Mouse (Mus musculus) CH12.LX (cell line): ENCODE measurements at regions not wholly inside any gene's neighbourhood (a gene's known extent, or its start where the extent isn't known, plus 50 kb on each side); places are given as distances from the start of the nearest gene placed in this dataset.

Experiments used
- DNase-seq: peaks from one replicate; pipeline ENCODE4 v3.0.0-alpha.2; 2013; ENCODE audit errors: extremely low read depth
- H3K27ac ChIP-seq: 2 replicates; pipeline ENCODE4 v1.5.1; 2012; ENCODE audit warnings: low read depth, mild to moderate bottlenecking, control low read depth, moderate library complexity; ENCODE audit not compliant: insufficient read depth
- H3K27me3 ChIP-seq: replicated peaks from 2 replicates; pipeline ENCODE3; 2012; ENCODE audit warnings: inconsistent platforms
- H3K36me3 ChIP-seq, 2 experiments: replicated peaks in 1 of 2; 2 replicates each; pipeline versions ENCODE3 to v1.6.1; 2012; ENCODE audit warnings: inconsistent platforms in 1 of 2, low read length in 1 of 2, mild to moderate bottlenecking in 1 of 2, mixed read lengths in 1 of 2, moderate library complexity in 1 of 2; ENCODE audit not compliant: control insufficient read depth in 1 of 2, insufficient read depth in 1 of 2
- H3K4me1 ChIP-seq, 2 experiments: 2 replicates each; pipeline ENCODE4 v1.6.1; 2012; ENCODE audit warnings: inconsistent platforms in 1 of 2, moderate library complexity in 1 of 2; ENCODE audit not compliant: insufficient read depth in 2 of 2, control insufficient read depth in 1 of 2
- H3K4me2 ChIP-seq: 2 replicates; pipeline ENCODE4 v1.6.1; 2012; ENCODE audit warnings: low read depth, mild to moderate bottlenecking, control low read depth; ENCODE audit not compliant: poor library complexity, insufficient read depth, severe bottlenecking
- H3K4me3 ChIP-seq, 3 experiments: fragments of 150-350 bp in 1 of 3; sonication (generic) in 1 of 3; replicated peaks in 1 of 3; 2 replicates each; pipeline versions ENCODE3 to v1.5.1; 2011 to 2012; ENCODE audit warnings: low read depth in 2 of 3, low read length in 2 of 3, mild to moderate bottlenecking in 2 of 3, moderate library complexity in 2 of 3, control low read depth in 1 of 3, improper control_type of control experiment in 1 of 3, inconsistent platforms in 1 of 3, mixed read lengths in 1 of 3; ENCODE audit not compliant: poor library complexity in 1 of 3
- H3K79me2 ChIP-seq: replicated peaks from 2 replicates; pipeline ENCODE4 v1.6.1; 2012; ENCODE audit warnings: mild to moderate bottlenecking, moderate library complexity; ENCODE audit not compliant: control insufficient read depth, poor library complexity, insufficient read depth, severe bottlenecking; ENCODE audit errors: extremely low read depth
- H3K9ac ChIP-seq: 2 replicates; pipeline ENCODE4 v1.6.1; 2012; ENCODE audit warnings: low read depth, mild to moderate bottlenecking, control low read depth, moderate library complexity; ENCODE audit not compliant: insufficient read depth
- H3K9me3 ChIP-seq: replicated peaks from 2 replicates; pipeline ENCODE3; 2012; ENCODE audit warnings: low read length, inconsistent platforms, mixed read lengths
- CHD2 ChIP-seq: IDR thresholded peaks from 2 replicates; pipeline ENCODE4 v1.6.1; 2011; ENCODE audit warnings: low read length, improper control_type of control experiment
- HCFC1 ChIP-seq: IDR thresholded peaks from 2 replicates; pipeline ENCODE4 v1.6.1; 2012; ENCODE audit warnings: low read depth, mild to moderate bottlenecking, inconsistent platforms, low read length, improper control_type of control experiment
- MAX ChIP-seq: IDR thresholded peaks from 2 replicates; pipeline ENCODE4 v1.6.1; 2011; ENCODE audit warnings: low read length, improper control_type of control experiment
- MAZ ChIP-seq: IDR thresholded peaks from 2 replicates; pipeline ENCODE4 v1.6.1; 2012; ENCODE audit warnings: low read depth, mild to moderate bottlenecking, inconsistent platforms, low read length, improper control_type of control experiment, moderate library complexity
- MEF2A ChIP-seq: IDR thresholded peaks from 2 replicates; pipeline ENCODE4 v1.6.1; 2014; ENCODE audit warnings: low read depth, mild to moderate bottlenecking, inconsistent platforms, low read length, improper control_type of control experiment, borderline replicate concordance
- MXI1 ChIP-seq: IDR thresholded peaks from 2 replicates; pipeline ENCODE4 v1.6.1; 2011; ENCODE audit warnings: mild to moderate bottlenecking, low read depth, low read length, improper control_type of control experiment
- SIN3A ChIP-seq: IDR thresholded peaks from 2 replicates; pipeline ENCODE4 v1.6.1; 2012; ENCODE audit warnings: low read length, improper control_type of control experiment, inconsistent platforms
- SMC3 ChIP-seq: IDR thresholded peaks from 2 replicates; pipeline ENCODE4 v1.6.1; 2011; ENCODE audit warnings: low read depth, low read length, improper control_type of control experiment
- UBTF ChIP-seq: IDR thresholded peaks from 2 replicates; pipeline ENCODE4 v1.6.1; 2012; ENCODE audit warnings: low read depth, mild to moderate bottlenecking, inconsistent platforms, low read length, improper control_type of control experiment, moderate library complexity
- USF2 ChIP-seq: conservative IDR thresholded peaks from 2 replicates; pipeline ENCODE4 v1.6.1; 2011; ENCODE audit warnings: low read depth, low read length, improper control_type of control experiment
- ZMIZ1 ChIP-seq: IDR thresholded peaks from 2 replicates; pipeline ENCODE4 v1.6.1; 2012; ENCODE audit warnings: low read depth, mild to moderate bottlenecking, inconsistent platforms, low read length, improper control_type of control experiment
- ZNF384 ChIP-seq: IDR thresholded peaks from 2 replicates; pipeline ENCODE4 v1.6.1; 2012; ENCODE audit warnings: low read depth, low read length, improper control_type of control experiment, inconsistent platforms
- dilution Hi-C: fragments of 300-500 bp; cut with MboI; formaldehyde crosslinking; loops from 2 replicates; pipeline ENCODE4 v1.14.3; 2020; ENCODE audit warnings: low sequenced_read_pairs; ENCODE audit not compliant: extremely low pct_unique_long_range_greater_than_20kb, extremely low pct_ligation_motif_present
- in situ Hi-C: fragments of 300-500 bp; cut with MboI; formaldehyde crosslinking; loops from 3 replicates; pipeline ENCODE4 v1.14.3; 2019; ENCODE audit warnings: low sequenced_read_pairs, low pct_ligation_motif_present, low pct_unique_long_range_greater_than_20kb, mixed read lengths

DNA sequence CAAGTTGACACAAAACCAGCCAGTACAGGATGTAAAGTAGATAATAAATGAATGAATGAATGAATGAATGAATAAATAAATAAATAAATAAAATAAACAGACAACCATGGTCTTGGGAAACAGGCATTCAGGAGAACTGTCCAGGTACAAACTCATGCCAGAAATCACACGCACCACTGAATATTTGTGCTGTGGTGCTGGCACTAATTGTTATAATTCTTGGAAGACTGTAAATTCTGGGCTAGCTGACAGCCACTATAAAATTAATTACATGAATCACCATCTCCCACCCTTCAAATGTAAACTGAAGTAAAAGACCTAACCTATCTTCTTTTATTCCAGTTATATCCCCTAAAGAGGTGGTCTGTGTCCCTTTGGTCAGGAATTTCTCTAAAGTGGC is 151.6 kb upstream of the Nabp1 start:
- dilution Hi-C loops (no loop called here), in situ Hi-C loops (loop anchor here (5.0 to 25.0 kb wide), 2 partner anchors 317 to 457 kb away; no protein-coding TSS in a partner anchor)
- TF ChIP-seq MXI1 (no peak), USF2 (no peak), SIN3A (no peak), MEF2A (no peak)
- TF ChIP-seq, all 38 proteins: peak for 0

DNA sequence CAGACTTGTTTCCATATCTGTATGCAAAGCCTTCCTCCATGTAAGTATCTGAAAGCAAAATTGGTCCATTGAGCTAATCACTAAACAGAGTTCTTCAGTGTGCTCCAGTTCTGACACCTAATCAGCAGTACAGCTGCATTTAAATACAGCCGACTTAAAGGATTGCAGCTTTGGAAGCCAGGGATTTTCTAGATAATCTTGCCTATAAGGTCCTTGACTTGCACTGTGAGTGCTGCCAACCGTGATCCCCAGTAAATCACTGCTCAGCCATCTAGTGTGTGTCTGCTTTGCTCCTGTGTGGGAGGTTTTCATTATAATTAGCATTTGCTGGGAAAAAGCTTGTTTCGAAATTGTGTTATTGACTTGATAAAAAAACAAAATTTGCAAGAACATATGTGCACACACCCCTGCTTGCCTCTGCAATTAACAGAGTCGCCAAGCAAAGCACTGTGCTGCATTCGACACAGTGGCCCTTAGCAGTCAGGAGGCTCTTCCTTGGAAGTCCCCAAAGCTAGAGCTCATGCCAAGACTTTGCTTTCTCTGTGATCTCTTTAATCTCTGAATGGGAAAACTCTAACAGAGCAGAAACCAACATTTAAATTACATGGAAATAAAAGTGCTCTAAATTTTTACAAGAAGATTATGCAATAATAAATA is 150.0 kb upstream of the Nabp1 start:
- no peaks in the 10 kb centered on the region for H3K36me3 ChIP-seq
- no peak overlapping the region for H3K4me2 ChIP-seq
- TF ChIP-seq CHD2 (no peak), MAZ (no peak)
- H3K9ac ChIP-seq = no peak overlapping the region
- no peaks in the 10 kb centered on the region for H3K9me3 ChIP-seq
- DNase-seq = no peak
- dilution Hi-C loops = no loop called here
- H3K79me2 ChIP-seq = no peaks in the 10 kb centered on the region
- H3K27ac ChIP-seq = no peak overlapping the region
- no peak overlapping the region for H3K4me3 ChIP-seq
- peaks cover 4 to 30% of the 10 kb centered on the region in 2 experiments; a peak in 2 of 4 replicates for H3K4me1 ChIP-seq
- in situ Hi-C loops = loop anchor here (25.0 kb wide), 1 partner anchor 459 kb away; no protein-coding TSS in a partner anchor
- no peaks in the 10 kb centered on the region for H3K27me3 ChIP-seq

More for the DNA sequence above, 151.6 kb upstream of the Nabp1 start:
- Histone ChIP-seq H3K36me3 (no peaks in the 10 kb centered on the region), H3K4me3 (no peak overlapping the region), H3K4me1 (peaks cover under 1 to 20% of the 10 kb centered on the region in 2 experiments; a peak in 2 of 4 replicates), H3K9ac (no peak overlapping the region), H3K79me2 (no peaks in the 10 kb centered on the region), H3K4me2 (no peak overlapping the region), H3K27me3 (no peaks in the 10 kb centered on the region), H3K27ac (no peak overlapping the region), H3K9me3 (no peaks in the 10 kb centered on the region)
- no peak for DNase-seq

DNA sequence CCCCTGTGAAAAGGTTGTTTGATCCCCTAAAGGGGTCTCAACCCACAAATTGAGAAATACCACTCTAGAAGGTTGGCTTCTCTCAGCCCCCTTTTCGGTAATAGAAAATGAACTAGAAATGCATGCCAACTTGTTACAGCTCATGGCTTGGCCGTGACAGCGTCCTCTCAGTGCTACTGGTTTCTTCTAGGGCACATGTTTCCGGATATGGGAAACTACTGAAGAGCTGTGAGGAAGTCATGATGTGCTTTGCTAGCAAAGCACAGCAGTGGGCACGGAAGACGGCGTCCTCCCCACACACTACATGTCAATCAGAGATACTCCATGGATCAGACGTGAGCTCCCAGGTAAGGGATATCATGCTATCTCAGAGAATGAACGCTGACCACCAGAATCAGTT is 148.1 kb upstream of the Nabp1 start:
- H3K79me2 ChIP-seq = no peaks in the 10 kb centered on the region
- in situ Hi-C loops = loop anchor here (25.0 kb wide), 1 partner anchor 461 kb away; no protein-coding TSS in a partner anchor
- dilution Hi-C loops = no loop called here

More for the DNA sequence above, 148.1 kb upstream of the Nabp1 start:
- no peak overlapping the region for H3K27ac ChIP-seq
- no peak overlapping the region for H3K4me3 ChIP-seq
- H3K27me3 ChIP-seq = no peaks in the 10 kb centered on the region
- H3K9ac ChIP-seq = no peak overlapping the region
- no peak overlapping the region for H3K4me2 ChIP-seq
- peaks cover 4 to 31% of the 10 kb centered on the region in 2 experiments; a peak in 2 of 4 replicates for H3K4me1 ChIP-seq
- TF ChIP-seq SMC3 (no peak), UBTF (no peak), ZNF384 (no peak), ZMIZ1 (no peak), HCFC1 (no peak), MEF2A (no peak), MAX (no peak), USF2 (no peak)
- no peaks in the 10 kb centered on the region for H3K9me3 ChIP-seq
- no peaks in the 10 kb centered on the region for H3K36me3 ChIP-seq
- DNase-seq = no peak
